Mouse (Mus musculus) heart, adult 2 months (tissue): Measurements from ENCODE around the gene Map3k5.

Source experiments
- CTCF ChIP-seq: fragments of 200-600 bp; IDR thresholded peaks from 2 replicates; pipeline ENCODE4 v1.8.1; 2022; ENCODE audit warnings: antibody characterized with exemption, mild to moderate bottlenecking, moderate library complexity
- EP300 ChIP-seq: fragments of 200-500 bp; IDR thresholded peaks from 2 replicates; pipeline ENCODE4 v1.6.1; 2011; ENCODE audit warnings: low read depth, low read length, control low read depth; ENCODE audit not compliant: insufficient read depth
- POLR2A ChIP-seq: fragments of 200-500 bp; IDR thresholded peaks from 2 replicates; pipeline ENCODE4 v1.6.1; 2011; ENCODE audit warnings: mild to moderate bottlenecking, low read depth, low read length, control low read depth; ENCODE audit not compliant: insufficient read depth

GRCm38 (mm10) chr10:19889908-19890307, 44.4 kb upstream of the Map3k5 start:
- TF ChIP-seq CTCF, result no peak
- TF ChIP-seq POLR2A, result no peak
- no peak for TF ChIP-seq EP300
